Mouse (Mus musculus) limb, embryonic 14.5 days (tissue): ENCODE results near the gene Pak1ip1. TPM values are rescaled to one million over a fixed set of nuclear protein-coding genes. Genes with fewer than 3 reads are reported as not detected.
"Not testable (repeated sequence)": the region's sequence is repeated elsewhere in the genome, so short reads cannot be mapped to it uniquely, and the experiment has no call there.

Experiments
- ATAC-seq: fragments of 200-750 bp; cut with Nextera tagmentation; 2 replicates; pipeline ENCODE4 v1.8.0; 2017; ENCODE audit warnings: low read depth, moderate number of reproducible peaks, moderate TSS enrichment; ENCODE audit not compliant: low FRiP score
- DNase-seq: peaks from one replicate; pipeline ENCODE4 v3.0.0-alpha.2; 2015; ENCODE audit warnings: low spot score
- H3K27ac ChIP-seq: fragments of 300-500 bp; sonication (generic); replicated peaks from 2 replicates; pipeline ENCODE4 v1.5.1; 2014; ENCODE audit warnings: low read depth, mild to moderate bottlenecking, low read length, moderate library complexity, mixed read lengths
- H3K27me3 ChIP-seq: fragments of 300-500 bp; sonication (generic); 2 replicates; pipeline ENCODE4 v1.6.1; 2014; ENCODE audit warnings: low read length, mixed read lengths; ENCODE audit not compliant: control insufficient read depth, insufficient read depth
- H3K36me3 ChIP-seq: fragments of 300-500 bp; sonication (generic); 2 replicates; pipeline ENCODE4 v1.6.1; 2014; ENCODE audit warnings: mild to moderate bottlenecking, low read length, moderate library complexity, mixed read lengths; ENCODE audit not compliant: control insufficient read depth, insufficient read depth
- H3K4me1 ChIP-seq: fragments of 300-500 bp; sonication (generic); 2 replicates; pipeline ENCODE4 v1.6.1; 2014; ENCODE audit warnings: antibody characterized with exemption, low read length, mixed read lengths; ENCODE audit not compliant: control insufficient read depth, insufficient read depth
- H3K4me2 ChIP-seq: fragments of 300-500 bp; sonication (generic); replicated peaks from 2 replicates; pipeline ENCODE4 v1.6.1; 2014; ENCODE audit warnings: low read depth, mild to moderate bottlenecking, low read length, moderate library complexity; ENCODE audit not compliant: severe bottlenecking
- H3K4me3 ChIP-seq: fragments of 300-500 bp; sonication (generic); replicated peaks from 2 replicates; pipeline ENCODE4 v1.5.1; 2014; ENCODE audit warnings: low read length
- H3K9ac ChIP-seq: fragments of 300-500 bp; sonication (generic); 2 replicates; pipeline ENCODE4 v1.6.1; 2014; ENCODE audit warnings: mild to moderate bottlenecking, low read depth, low read length, moderate library complexity; ENCODE audit not compliant: severe bottlenecking
- H3K9me3 ChIP-seq: fragments of 300-500 bp; sonication (generic); 2 replicates; pipeline ENCODE4 v1.6.1; 2016; ENCODE audit warnings: low read length; ENCODE audit not compliant: control insufficient read depth
- POLR2A ChIP-seq: fragments of 200-500 bp; IDR thresholded peaks from 2 replicates; pipeline ENCODE4 v1.8.0; 2012; ENCODE audit warnings: inconsistent platforms, mild to moderate bottlenecking, moderate library complexity, borderline replicate concordance; ENCODE audit not compliant: insufficient read depth, insufficient read length; ENCODE audit errors: extremely low read depth
- WGBS: fragments of 180-500 bp; shearing (Covaris S2); extraction: QIAGEN DNeasy Blood & Tissue Kit; methylation state at CpG from one replicate; pipeline ENCODE4 v1.1.7; 2014; 5-methylcytosine and 5-hydroxymethylcytosine counted together
- polyA plus RNA-seq, 2 experiments: library from polyadenylated mRNA; depleted of rRNA in 1 of 2; stranded (reverse) in 1 of 2; unstranded in 1 of 2; fragments of >200 nt; fragmentation: Nextera tagmentation in 1 of 2; extraction: Ambion mirVana in 1 of 2; gene quantifications; 2 replicates each; pipeline versions ENCODE4 v1.2.1 to v1.2.3; 2012 to 2014

The Pak1ip1 gene
- polyA plus RNA-seq, 2 experiments, result 54.0 to 55.7 TPM

DNA sequence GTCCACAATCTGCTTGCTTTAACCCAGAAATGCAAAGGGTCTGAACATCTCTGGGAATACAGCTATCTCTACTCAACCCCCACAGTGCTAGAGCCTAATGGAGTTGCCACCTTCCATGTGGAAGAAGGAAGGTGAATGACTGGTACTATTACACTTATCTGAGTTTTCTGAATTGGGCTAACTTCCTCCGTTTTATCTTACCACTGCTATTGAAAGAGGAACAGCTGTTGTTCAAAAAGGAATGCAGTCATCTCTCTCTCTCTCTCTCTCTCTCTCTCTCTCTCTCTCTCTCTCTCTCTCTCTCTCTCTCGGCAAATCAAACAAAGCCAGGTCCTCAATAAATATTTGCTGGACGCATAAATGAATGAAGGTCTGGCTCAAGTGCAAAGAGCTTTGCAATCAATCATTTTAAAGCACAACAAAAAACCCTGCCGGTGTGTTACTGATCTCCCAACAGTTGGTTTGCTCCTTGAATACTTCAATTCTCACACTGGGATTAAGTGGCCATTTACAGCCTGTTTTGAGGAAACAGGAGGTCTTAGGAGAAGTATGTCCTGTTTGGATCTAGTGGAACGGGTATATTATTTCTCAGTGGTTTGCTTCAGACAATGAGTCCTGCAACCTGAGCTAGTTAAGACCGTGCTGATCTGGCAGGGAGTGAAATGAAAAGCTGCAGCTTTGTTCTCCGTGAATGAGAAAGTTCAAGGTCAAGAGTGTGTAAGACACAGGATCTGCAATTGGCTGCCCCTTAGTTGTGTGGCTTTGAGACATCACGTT lies 6.1 kb upstream of the Pak1ip1 start:
- no peaks in the 10 kb centered on the region for H3K9me3 ChIP-seq
- peak; percentile 68; the same call in 1 of the 2 replicates for ATAC-seq
- 39% methylated on average over 8 of the region's 8 CpGs for WGBS
- no peak overlapping the region for H3K9ac ChIP-seq
- DNase-seq, result no peak
- no peak overlapping the region for H3K27ac ChIP-seq
- H3K4me1 ChIP-seq, result no peaks in the 10 kb centered on the region
- no peak overlapping the region for H3K4me3 ChIP-seq
- no peaks in the 10 kb centered on the region for H3K36me3 ChIP-seq
- no peak overlapping the region for H3K4me2 ChIP-seq
- no peaks in the 10 kb centered on the region for H3K27me3 ChIP-seq
- TF ChIP-seq POLR2A, result no peak

DNA sequence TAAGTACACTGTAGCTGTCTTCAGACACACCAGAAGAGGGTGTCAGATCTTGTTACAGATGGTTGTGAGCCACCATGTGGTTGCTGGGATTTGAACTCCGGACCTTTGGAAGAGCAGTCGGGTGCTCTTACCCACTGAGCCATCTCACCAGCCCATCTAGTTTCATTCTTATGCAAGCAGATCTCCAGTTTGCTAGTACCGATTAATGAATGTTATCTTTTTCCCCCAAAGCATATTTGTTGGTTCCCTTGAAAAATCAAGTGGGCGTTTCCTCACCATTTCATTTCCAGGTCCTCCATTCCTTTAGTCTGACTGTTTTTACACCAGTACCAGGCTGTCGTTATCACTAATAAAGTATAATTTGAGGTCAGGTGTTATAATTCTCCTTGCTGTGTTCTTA lies 2.3 kb upstream of the Pak1ip1 start:
- not testable (repeated sequence) for H3K9ac ChIP-seq, H3K4me2 ChIP-seq
- WGBS, result 87% methylated on average over 5 of the region's 5 CpGs

DNA sequence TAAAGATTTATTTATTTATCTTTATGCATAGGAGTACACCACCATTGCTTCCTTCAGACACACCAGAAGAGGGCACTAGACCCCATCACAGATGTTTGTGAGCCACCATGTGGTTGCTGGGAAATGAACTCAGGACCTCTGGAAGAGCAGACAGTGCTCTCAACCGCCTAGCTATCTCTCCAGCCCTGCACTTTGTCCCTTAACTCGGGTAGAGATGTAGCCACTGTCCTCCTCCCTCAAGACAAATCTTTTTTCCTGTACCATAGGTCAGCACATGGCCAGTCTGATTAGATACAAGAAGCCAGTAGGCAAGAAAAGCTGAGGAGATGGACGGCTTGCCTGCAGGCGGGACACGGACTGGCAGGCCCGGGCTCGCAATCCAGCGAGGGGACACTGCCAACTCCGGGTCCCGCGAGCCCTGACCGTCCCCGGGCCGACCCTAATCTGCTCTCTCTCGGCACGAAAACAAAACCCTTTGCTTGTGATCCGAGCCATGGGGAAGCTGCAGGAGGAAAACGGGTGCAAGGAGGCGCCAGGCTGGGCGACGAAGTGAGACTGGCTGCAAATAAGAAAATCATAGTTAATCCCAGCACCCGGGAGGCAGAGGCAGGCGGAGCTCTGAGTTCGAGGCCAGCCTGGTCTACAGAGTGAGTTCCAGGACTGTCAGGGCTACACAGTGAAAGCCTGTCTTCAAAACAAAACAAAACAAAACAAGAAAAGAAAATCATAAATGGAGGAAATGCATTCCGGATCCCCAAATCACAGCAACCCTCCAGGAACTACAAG lies 490 bp upstream of the Pak1ip1 start:
- no peaks in the 10 kb centered on the region for H3K27me3 ChIP-seq
- H3K36me3 ChIP-seq, result peaks cover 11% of the 10 kb centered on the region
- H3K9me3 ChIP-seq, result no peaks in the 10 kb centered on the region
- peak overlapping the region; percentile 97 for H3K4me3 ChIP-seq
- peaks cover 10% of the 10 kb centered on the region; the same call in 1 of the 2 replicates for H3K4me1 ChIP-seq
- DNase-seq (no peak), ATAC-seq (peak; percentile 44)
- TF ChIP-seq POLR2A, result no peak
- peak overlapping the region; percentile 77 for H3K9ac ChIP-seq
- peak overlapping the region; percentile 76 for H3K4me2 ChIP-seq
- WGBS, result under 1% methylated on average over 25 of the region's 25 CpGs
- H3K27ac ChIP-seq, result peak overlapping the region; percentile 98

More for the DNA sequence above, 2.3 kb upstream of the Pak1ip1 start:
- not testable (repeated sequence) for DNase-seq, H3K36me3 ChIP-seq, H3K27ac ChIP-seq, H3K27me3 ChIP-seq, H3K4me1 ChIP-seq, H3K9me3 ChIP-seq, ATAC-seq, H3K4me3 ChIP-seq

DNA sequence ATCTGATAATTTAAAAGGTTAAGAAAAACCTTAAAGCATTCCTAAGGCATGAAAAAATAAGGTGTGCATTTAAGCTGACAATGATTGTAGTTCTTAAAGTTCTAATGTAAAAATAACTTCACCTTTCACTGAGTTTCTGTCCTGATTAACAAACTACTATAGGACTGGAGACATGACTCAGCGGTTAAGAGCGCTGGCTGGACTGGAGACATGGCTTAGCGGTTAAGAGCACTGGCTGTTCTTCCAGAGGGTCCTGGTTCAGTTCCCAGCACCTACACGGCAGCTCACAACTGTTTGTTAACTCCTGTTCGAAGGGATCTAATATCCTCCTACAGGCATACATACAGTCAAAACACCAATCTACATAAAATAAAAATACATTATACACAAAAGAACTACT lies 1.2 kb downstream of the Pak1ip1 start:
- Histone ChIP-seq H3K4me1 (peaks cover 10% of the 10 kb centered on the region; the same call in 1 of the 2 replicates), H3K4me2 (peak overlapping the region; percentile 76), H3K4me3 (peak overlapping the region; percentile 97), H3K27me3 (no peaks in the 10 kb centered on the region), H3K27ac (no peak overlapping the region), H3K36me3 (peaks cover 26% of the 10 kb centered on the region), H3K9ac (no peak overlapping the region), H3K9me3 (no peaks in the 10 kb centered on the region)
- TF ChIP-seq POLR2A, result no peak
- ATAC-seq (no peak), DNase-seq (no peak)
- 88% methylated on average over 5 of the region's 5 CpGs for WGBS

DNA sequence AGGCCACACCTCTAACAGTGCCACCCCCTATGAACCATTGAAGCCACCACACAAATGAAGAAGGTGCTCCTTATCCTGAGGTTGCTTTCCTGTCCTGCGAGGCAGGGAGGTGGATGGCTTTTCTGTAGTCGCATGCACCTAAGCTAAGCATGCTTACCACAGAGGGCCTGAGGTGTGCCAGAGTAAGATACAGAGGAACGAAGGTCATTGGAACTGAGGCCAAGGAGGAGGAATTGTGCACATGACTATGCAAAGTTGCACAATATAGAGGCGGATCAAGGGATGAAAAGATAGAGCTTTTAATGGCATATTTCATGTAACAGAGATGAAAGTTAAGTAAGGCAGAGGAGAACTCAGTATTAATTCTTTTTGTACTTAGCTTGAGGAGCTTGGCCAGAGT lies 5.4 kb downstream of the Pak1ip1 start:
- ATAC-seq, result no peak
- no peak overlapping the region for H3K27ac ChIP-seq
- no peaks in the 10 kb centered on the region for H3K27me3 ChIP-seq
- H3K4me2 ChIP-seq, result no peak overlapping the region
- WGBS, result 94% methylated on average over 4 of the region's 4 CpGs
- peaks cover 68% of the 10 kb centered on the region for H3K36me3 ChIP-seq
- no peaks in the 10 kb centered on the region for H3K9me3 ChIP-seq
- peaks cover 5% of the 10 kb centered on the region; the same call in 1 of the 2 replicates for H3K4me1 ChIP-seq
- DNase-seq, result no peak
- no peak overlapping the region for H3K4me3 ChIP-seq
- no peak for TF ChIP-seq POLR2A
- H3K9ac ChIP-seq, result no peak overlapping the region
